Mouse (Mus musculus) lung, adult 2 months (tissue): ENCODE results near the gene Lcor.

Experiments
- CTCF ChIP-seq: fragments of 200-500 bp; IDR thresholded peaks from 2 replicates; pipeline ENCODE4 v1.5.1; 2011; ENCODE audit warnings: mild to moderate bottlenecking, low read length, control low read depth; ENCODE audit not compliant: insufficient read depth
- POLR2A ChIP-seq: fragments of 200-500 bp; IDR thresholded peaks from 2 replicates; pipeline ENCODE4 v1.6.1; 2011; ENCODE audit warnings: low read depth, mild to moderate bottlenecking, control low read depth, low read length, borderline replicate concordance; ENCODE audit errors: extremely low read depth

GRCm38 (mm10) chr19:41589681-41590080, 107.2 kb downstream of the Lcor start:
- TF ChIP-seq POLR2A, result no peak
- TF ChIP-seq CTCF, result no peak
